ENCODE assay signal across 8 mouse cellular contexts in genomic region chr15:102670767-102671575, GRCm38 (mm10). TPM values are rescaled to one million over a fixed set of nuclear protein-coding genes. Genes with fewer than 3 reads are reported as not detected.
DNase-seq lines count a peak whose midpoint lies in the region; ATAC-seq lines count a peak whose summit lies in the region.

No protein-coding gene starts in this region.

- H3K4me3 ChIP-seq in hindbrain, embryonic 11.5 days (ENCODE audit: low read depth, low read length): peak overlapping the region; percentile 63

- no peaks in the 10 kb centered on the region for H3K9me3 ChIP-seq in hindbrain, embryonic 11.5 days (ENCODE audit: control insufficient read depth, low read length)

- peak; percentile 98 for DNase-seq in MEL-GATA-1-ER (ENCODE audit: extremely low read depth, low read depth)
- peak; percentile 99 for DNase-seq in cerebellum, adult 8-10 months
- peak; percentile 99 for DNase-seq in hindbrain, embryonic 11.5 days (ENCODE audit: low spot score)
- DNase-seq in layer of hippocampus, postnatal 10 days (ENCODE audit: low spot score in 2 of 2): peak; percentile 97 to 99
- peak; percentile 98 for DNase-seq in lung, postnatal 10 days
- DNase-seq in ovary, postnatal 36 days (ENCODE audit: low spot score): peak; percentile 97
- DNase-seq in thymus, postnatal 25 days: peak; percentile 98

- H3K36me3 ChIP-seq in hindbrain, embryonic 11.5 days (ENCODE audit: control insufficient read depth, insufficient read depth, low read length): peaks cover 2% of the 10 kb centered on the region; the same call in 1 of the 2 replicates

- peak overlapping the region; percentile 99 for H3K27ac ChIP-seq in hindbrain, embryonic 11.5 days (ENCODE audit: low read depth, low read length)

- ATAC-seq in frontal cortex, adult (ENCODE audit: low TSS enrichment): peak; percentile 74
- peak; percentile 91 for ATAC-seq in hindbrain, embryonic 11.5 days (ENCODE audit: low FRiP score)

- H3K27me3 ChIP-seq in hindbrain, embryonic 11.5 days (ENCODE audit: control insufficient read depth, insufficient read depth, low read length): no peaks in the 10 kb centered on the region

- H3K4me2 ChIP-seq in hindbrain, embryonic 11.5 days (replicated peaks; ENCODE audit: low read depth, low read length): peak overlapping the region; percentile 72

- peak overlapping the region; percentile 97 for H3K9ac ChIP-seq in hindbrain, embryonic 11.5 days (ENCODE audit: low read depth, low read length)

- H3K4me1 ChIP-seq in hindbrain, embryonic 11.5 days (replicated peaks; ENCODE audit: control insufficient read depth, insufficient read depth, low read length): peaks cover 8% of the 10 kb centered on the region; the same call in 1 of the 2 replicates

- under 1% methylated on average over 53 of the region's 53 CpGs for WGBS in hindbrain, embryonic 11.5 days

RNA-seq across cellular contexts. Expression of gene Atp5g2, which starts 1.2 kb away (rescaled TPM):
- polyA plus RNA-seq in hindbrain, embryonic 11.5 days (2014; fragmentation: Nextera tagmentation; extraction: Ambion mirVana): 57.6 and 66.0 TPM in 2 replicates
- total RNA-seq in layer of hippocampus, postnatal 10 days (2021): 10 to 100 TPM in 1 of 2 experiments, 1 to 10 TPM in 1; 5.9 to 17.8 TPM

RNA-seq across cellular contexts. Expression of gene Atf7, which starts 45.7 kb away (rescaled TPM):
- 14.7 and 15.5 TPM in 2 replicates for polyA plus RNA-seq in hindbrain, embryonic 11.5 days (2014; fragmentation: Nextera tagmentation; extraction: Ambion mirVana)
- 10 to 100 TPM; 39.4 to 40.5 TPM for total RNA-seq in layer of hippocampus, postnatal 10 days (2021)

RNA-seq across cellular contexts. Expression of gene Gm28047, which starts 46.1 kb away (rescaled TPM):
- polyA plus RNA-seq in hindbrain, embryonic 11.5 days (2014; fragmentation: Nextera tagmentation; extraction: Ambion mirVana): 0.93 TPM in 1 of 2 replicates, not detected in the other
- total RNA-seq in layer of hippocampus, postnatal 10 days (2021): under 1 TPM in 1 of 2 experiments, not detected in 1; 0.60 TPM

RNA-seq across cellular contexts. Expression of gene Calcoco1, which starts 51.0 kb away (rescaled TPM):
- 26.2 and 30.1 TPM in 2 replicates for polyA plus RNA-seq in hindbrain, embryonic 11.5 days (2014; fragmentation: Nextera tagmentation; extraction: Ambion mirVana)
- total RNA-seq in layer of hippocampus, postnatal 10 days (2021): 10 to 100 TPM; 57.7 to 62.7 TPM

Comparison
In these comparisons a context has a peak if more than half of its experiments do, and no peak if none do; other contexts are left out.
1. Peak in every context shown above with its lines: DNase-seq, ATAC-seq, H3K4me3 ChIP-seq and H3K27ac ChIP-seq.